Mouse (Mus musculus): ENCODE results near the gene Gsta4. TPM values are rescaled to one million over a fixed set of nuclear protein-coding genes. Genes with fewer than 3 reads are reported as not detected.
"Not testable (repeated sequence)": the region's sequence is repeated elsewhere in the genome, so short reads cannot be mapped to it uniquely, and the experiment has no call there.

The Gsta4 gene
- polyA plus RNA-seq, 1 experiment, result 323 TPM

DNA sequence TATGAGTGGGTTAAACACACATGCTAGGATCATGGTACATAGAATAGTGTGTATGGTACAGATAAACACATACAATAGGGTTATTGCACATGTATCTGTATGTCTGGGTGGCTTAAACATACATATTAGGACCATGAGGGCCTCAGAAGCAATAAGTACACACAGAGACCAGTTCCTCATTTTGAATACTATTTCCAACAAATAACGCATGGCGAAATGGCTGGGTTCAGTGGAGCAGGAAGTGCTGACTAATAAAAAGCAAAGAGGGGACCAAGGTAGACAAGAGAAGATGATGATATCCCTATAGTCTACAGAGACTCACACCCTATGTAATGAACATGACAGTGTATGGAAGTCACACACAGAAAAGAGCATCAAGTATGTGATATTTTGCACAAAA lies 45.5 kb downstream of the Gsta4 start:
- H3K27me3 ChIP-seq (ENCODE audit: control insufficient read depth, insufficient read depth, low read length, poor library complexity, severe bottlenecking), result no peaks in the 10 kb centered on the region
- no peak overlapping the region for H3K9ac ChIP-seq (ENCODE audit: low read depth, poor library complexity, severe bottlenecking)
- H3K4me3 ChIP-seq (ENCODE audit: low read depth, low read length), result no peak overlapping the region
- no peaks in the 10 kb centered on the region for H3K9me3 ChIP-seq (replicated peaks; ENCODE audit: control insufficient read depth, insufficient read depth, low read length, poor library complexity, severe bottlenecking)
- H3K36me3 ChIP-seq (ENCODE audit: control insufficient read depth, insufficient read depth, low read length, poor library complexity, severe bottlenecking), result no peaks in the 10 kb centered on the region
- H3K4me1 ChIP-seq (ENCODE audit: control insufficient read depth, insufficient read depth, low read length), result no peaks in the 10 kb centered on the region
- no peak overlapping the region for H3K27ac ChIP-seq (ENCODE audit: insufficient read depth, low read length)
- no peak for TF ChIP-seq POLR2A (IDR thresholded peaks at IDR 0.05; ENCODE audit: insufficient read depth, low read length)
- TF ChIP-seq CTCF (IDR thresholded peaks at IDR 0.05; ENCODE audit: low read depth, low read length), result no peak
- TF ChIP-seq EP300 (IDR thresholded peaks at IDR 0.05; ENCODE audit: insufficient read depth, low read depth, low read length), result no peak

DNA sequence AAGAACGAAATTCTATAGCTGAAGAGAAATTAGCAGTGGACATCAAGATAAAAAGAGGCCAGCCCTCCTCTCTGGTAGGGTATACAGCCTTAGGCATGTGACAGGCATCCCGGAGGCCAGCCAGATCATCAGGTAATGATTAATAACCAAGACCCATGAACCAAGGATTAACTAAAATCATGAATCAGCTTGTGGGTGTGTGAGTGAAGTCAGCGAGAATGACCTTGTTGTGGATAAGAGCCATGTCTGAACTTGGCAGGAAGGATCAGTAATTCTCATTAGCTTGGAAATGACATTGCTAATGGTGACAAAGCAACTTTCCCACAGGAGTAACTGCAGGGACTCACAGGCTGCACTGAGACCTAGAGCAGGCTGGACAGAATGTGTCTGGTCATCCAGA lies 47.1 kb downstream of the Gsta4 start:
- H3K27me3 ChIP-seq (ENCODE audit: control insufficient read depth, insufficient read depth, low read length, poor library complexity, severe bottlenecking); H3K4me1 ChIP-seq (ENCODE audit: control insufficient read depth, insufficient read depth, low read length); H3K4me3 ChIP-seq (ENCODE audit: low read depth, low read length); H3K9ac ChIP-seq (ENCODE audit: low read depth, poor library complexity, severe bottlenecking); H3K27ac ChIP-seq (ENCODE audit: insufficient read depth, low read length); H3K9me3 ChIP-seq (replicated peaks; ENCODE audit: control insufficient read depth, insufficient read depth, low read length, poor library complexity, severe bottlenecking); H3K36me3 ChIP-seq (ENCODE audit: control insufficient read depth, insufficient read depth, low read length, poor library complexity, severe bottlenecking): not testable (repeated sequence)

DNA sequence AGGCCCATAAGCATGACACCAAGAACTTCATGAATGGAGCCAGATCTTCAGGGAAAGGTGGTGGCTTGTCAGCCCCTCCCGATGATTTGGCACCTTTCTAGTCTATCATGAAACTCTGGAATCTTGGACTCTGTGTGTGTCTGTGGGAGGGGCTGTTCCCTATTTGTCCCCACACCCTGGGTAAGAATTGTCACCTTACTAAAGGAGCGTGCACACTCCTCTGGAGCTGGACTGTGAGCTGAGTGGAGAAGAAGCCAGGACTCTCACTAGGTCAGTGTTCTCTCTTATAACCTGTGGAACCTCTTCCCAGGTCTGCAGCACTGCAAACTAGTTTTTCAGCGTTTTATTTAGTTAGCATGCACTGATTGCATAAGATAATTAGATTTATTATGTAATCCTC lies 47.9 kb downstream of the Gsta4 start, which contains the start of gene Gsta1:
Gsta1 (plus strand) TSS at position 196 of the 400 bp plus-strand sequence.
- not testable (repeated sequence) for H3K36me3 ChIP-seq (ENCODE audit: control insufficient read depth, insufficient read depth, low read length, poor library complexity, severe bottlenecking); H3K4me1 ChIP-seq (ENCODE audit: control insufficient read depth, insufficient read depth, low read length); H3K9ac ChIP-seq (ENCODE audit: low read depth, poor library complexity, severe bottlenecking); H3K27me3 ChIP-seq (ENCODE audit: control insufficient read depth, insufficient read depth, low read length, poor library complexity, severe bottlenecking); H3K9me3 ChIP-seq (replicated peaks; ENCODE audit: control insufficient read depth, insufficient read depth, low read length, poor library complexity, severe bottlenecking); H3K27ac ChIP-seq (ENCODE audit: insufficient read depth, low read length); H3K4me3 ChIP-seq (ENCODE audit: low read depth, low read length)

DNA sequence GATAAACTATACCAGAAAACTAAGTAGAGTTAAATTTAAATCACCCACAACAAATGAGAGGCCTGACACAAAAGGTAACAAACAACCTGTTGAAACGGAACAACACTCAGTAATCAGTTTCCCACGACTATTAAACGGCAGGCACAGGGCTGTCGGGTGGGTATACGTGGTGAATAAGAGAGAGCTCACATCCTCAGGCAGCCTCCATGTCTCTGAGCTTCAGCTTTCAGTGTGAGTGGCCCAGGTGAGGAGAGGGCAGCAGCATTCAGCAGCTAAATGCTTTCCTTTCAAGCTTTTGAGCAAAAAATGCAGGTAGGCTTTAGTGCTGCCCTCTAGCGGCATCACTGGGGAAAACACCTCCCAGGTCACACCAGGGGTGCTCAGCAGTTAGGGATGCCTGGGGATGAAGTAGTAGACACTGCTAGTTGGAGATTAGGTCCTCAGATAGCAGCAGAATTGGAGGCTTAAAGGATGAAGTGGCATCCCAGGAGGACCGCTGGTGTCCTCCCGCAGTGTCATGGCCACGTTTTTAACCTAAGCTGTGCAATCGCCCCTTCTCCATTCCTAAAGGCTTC lies 50.6 kb downstream of the Gsta4 start:
- not testable (repeated sequence) for H3K9ac ChIP-seq (ENCODE audit: low read depth, poor library complexity, severe bottlenecking); H3K4me1 ChIP-seq (ENCODE audit: control insufficient read depth, insufficient read depth, low read length); H3K9me3 ChIP-seq (replicated peaks; ENCODE audit: control insufficient read depth, insufficient read depth, low read length, poor library complexity, severe bottlenecking); H3K27me3 ChIP-seq (ENCODE audit: control insufficient read depth, insufficient read depth, low read length, poor library complexity, severe bottlenecking); H3K36me3 ChIP-seq (ENCODE audit: control insufficient read depth, insufficient read depth, low read length, poor library complexity, severe bottlenecking); H3K4me3 ChIP-seq (ENCODE audit: low read depth, low read length); H3K27ac ChIP-seq (ENCODE audit: insufficient read depth, low read length)

DNA sequence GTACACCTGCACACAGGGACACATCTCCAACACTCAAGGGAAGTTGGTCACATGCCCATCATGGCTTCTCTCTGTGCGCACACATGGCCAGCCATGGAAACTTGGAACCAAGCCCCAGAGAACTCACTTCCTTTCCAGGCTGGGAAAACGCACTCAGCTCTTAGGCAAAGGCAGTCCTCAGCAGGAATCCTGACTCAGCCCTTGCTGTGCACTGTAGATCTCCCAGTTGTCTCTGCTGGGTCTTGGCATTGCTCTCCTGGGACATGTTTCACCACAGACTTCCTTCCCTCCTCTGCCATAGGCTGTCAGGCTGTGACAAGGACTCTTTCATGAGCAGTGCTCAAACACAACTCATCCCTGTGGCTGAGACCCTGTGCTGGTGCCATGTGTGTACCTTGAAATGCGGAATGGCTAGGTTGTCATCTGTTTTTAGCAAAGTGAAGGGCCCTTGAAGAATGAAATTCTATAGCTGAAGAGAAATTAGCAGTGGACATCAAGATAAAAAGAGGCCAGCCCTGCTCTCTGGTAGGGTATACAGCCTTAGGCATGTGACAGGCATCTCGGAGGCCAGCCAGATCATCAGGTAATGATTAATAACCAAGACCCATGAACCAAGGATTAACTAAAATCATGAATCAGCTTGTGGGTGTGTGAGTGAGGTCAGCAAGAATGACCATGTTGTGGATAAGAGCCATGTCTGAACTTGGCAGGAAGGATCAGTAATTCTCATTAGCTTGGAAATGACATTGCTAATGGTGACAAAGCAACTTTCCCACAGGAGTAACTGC lies 73.3 kb downstream of the Gsta4 start:
- not testable (repeated sequence) for H3K4me3 ChIP-seq (ENCODE audit: low read depth, low read length); H3K36me3 ChIP-seq (ENCODE audit: control insufficient read depth, insufficient read depth, low read length, poor library complexity, severe bottlenecking); H3K27ac ChIP-seq (ENCODE audit: insufficient read depth, low read length); H3K4me1 ChIP-seq (ENCODE audit: control insufficient read depth, insufficient read depth, low read length); H3K27me3 ChIP-seq (ENCODE audit: control insufficient read depth, insufficient read depth, low read length, poor library complexity, severe bottlenecking); H3K9me3 ChIP-seq (replicated peaks; ENCODE audit: control insufficient read depth, insufficient read depth, low read length, poor library complexity, severe bottlenecking); H3K9ac ChIP-seq (ENCODE audit: low read depth, poor library complexity, severe bottlenecking)

DNA sequence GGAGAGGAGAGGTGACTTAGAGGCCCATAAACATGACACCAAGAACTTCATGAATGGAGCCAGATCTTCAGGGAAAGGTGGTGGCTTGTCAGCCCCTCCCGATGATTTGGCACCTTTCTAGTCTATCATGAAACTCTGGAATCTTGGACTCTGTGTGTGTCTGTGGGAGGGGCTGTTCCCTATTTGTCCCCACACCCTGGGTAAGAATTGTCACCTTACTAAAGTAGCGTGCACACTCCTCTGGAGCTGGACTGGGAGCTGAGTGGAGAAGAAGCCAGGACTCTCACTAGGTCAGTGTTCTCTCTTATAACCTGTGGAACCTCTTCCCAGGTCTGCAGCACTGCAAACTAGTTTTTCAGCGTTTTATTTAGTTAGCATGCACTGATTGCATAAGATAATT lies 74.3 kb downstream of the Gsta4 start, which contains the start of gene Gm3776:
Gm3776 (plus strand) TSS at position 216 of the 400 bp plus-strand sequence.
- H3K9me3 ChIP-seq (replicated peaks; ENCODE audit: control insufficient read depth, insufficient read depth, low read length, poor library complexity, severe bottlenecking); H3K4me1 ChIP-seq (ENCODE audit: control insufficient read depth, insufficient read depth, low read length); H3K27me3 ChIP-seq (ENCODE audit: control insufficient read depth, insufficient read depth, low read length, poor library complexity, severe bottlenecking); H3K36me3 ChIP-seq (ENCODE audit: control insufficient read depth, insufficient read depth, low read length, poor library complexity, severe bottlenecking); H3K9ac ChIP-seq (ENCODE audit: low read depth, poor library complexity, severe bottlenecking); H3K27ac ChIP-seq (ENCODE audit: insufficient read depth, low read length); H3K4me3 ChIP-seq (ENCODE audit: low read depth, low read length): not testable (repeated sequence)

Other genes with a start within 250 kb of the Gsta4 start
- gene Gcm1, start 130.8 kb upstream of the Gsta4 start, polyA plus RNA-seq (2011; ENCODE audit: insufficient read depth, insufficient read length, low read depth, missing spikeins), result 1.3 and 1.7 TPM in 2 replicates
- 16.4 and 19.1 TPM in 2 replicates for gene Fbxo9, start 73.7 kb upstream of the Gsta4 start, polyA plus RNA-seq (2011; ENCODE audit: insufficient read depth, insufficient read length, low read depth, missing spikeins)
- gene Ick, start 73.6 kb upstream of the Gsta4 start, polyA plus RNA-seq (2011; ENCODE audit: insufficient read depth, insufficient read length, low read depth, missing spikeins), result 17.1 and 17.5 TPM in 2 replicates
- gene Gsta1, start 47.9 kb downstream of the Gsta4 start, polyA plus RNA-seq (2011; ENCODE audit: insufficient read depth, insufficient read length, low read depth, missing spikeins), result not detected in 2 replicates
- gene Gm3776, start 74.4 kb downstream of the Gsta4 start, polyA plus RNA-seq (2011; ENCODE audit: insufficient read depth, insufficient read length, low read depth, missing spikeins), result not detected in 2 replicates
- not detected in 2 replicates for gene Gm10639, start 107.1 kb downstream of the Gsta4 start, polyA plus RNA-seq (2011; ENCODE audit: insufficient read depth, insufficient read length, low read depth, missing spikeins)
- gene Omt2a, start 132.0 kb downstream of the Gsta4 start, polyA plus RNA-seq (2011; ENCODE audit: insufficient read depth, insufficient read length, low read depth, missing spikeins), result not detected in 2 replicates
- not detected in 2 replicates for gene Omt2b, start 144.8 kb downstream of the Gsta4 start, polyA plus RNA-seq (2011; ENCODE audit: insufficient read depth, insufficient read length, low read depth, missing spikeins)
- not detected in 2 replicates for gene Gsta2, start 173.0 kb downstream of the Gsta4 start, polyA plus RNA-seq (2011; ENCODE audit: insufficient read depth, insufficient read length, low read depth, missing spikeins)
- 5,317 and 5,424 TPM in 2 replicates for gene Dppa5a, start 185.4 kb downstream of the Gsta4 start, polyA plus RNA-seq (2011; ENCODE audit: insufficient read depth, insufficient read length, low read depth, missing spikeins)
- gene Ooep, start 196.0 kb downstream of the Gsta4 start, polyA plus RNA-seq (2011; ENCODE audit: insufficient read depth, insufficient read length, low read depth, missing spikeins), result 75.0 and 86.4 TPM in 2 replicates
- 2.8 and 4.9 TPM in 2 replicates for gene Ddx43, start 213.0 kb downstream of the Gsta4 start, polyA plus RNA-seq (2011; ENCODE audit: insufficient read depth, insufficient read length, low read depth, missing spikeins)